Mouse (Mus musculus) CH12.LX (cell line): ENCODE measurements around the gene Magi2.

Experiments used
- CTCF ChIP-seq, 2 experiments: IDR thresholded peaks in 1 of 2; conservative IDR thresholded peaks in 1 of 2; 2 replicates each; pipeline ENCODE4 v1.5.1; 2011 to 2012; ENCODE audit warnings: low read depth in 2 of 2, low read length in 2 of 2, improper control_type of control experiment in 1 of 2, inconsistent platforms in 1 of 2, mild to moderate bottlenecking in 1 of 2, moderate library complexity in 1 of 2
- E2F4 ChIP-seq: IDR thresholded peaks from 2 replicates; pipeline ENCODE4 v1.6.1; 2011; ENCODE audit warnings: low read depth, low read length, improper control_type of control experiment; ENCODE audit not compliant: insufficient replicate concordance
- ELF1 ChIP-seq: IDR thresholded peaks from 2 replicates; pipeline ENCODE4 v1.6.1; 2014; ENCODE audit warnings: low read depth, mild to moderate bottlenecking, inconsistent platforms, low read length, improper control_type of control experiment
- EP300 ChIP-seq: IDR thresholded peaks from 2 replicates; pipeline ENCODE4 v1.6.1; 2011; ENCODE audit warnings: low read length, improper control_type of control experiment
- HCFC1 ChIP-seq: IDR thresholded peaks from 2 replicates; pipeline ENCODE4 v1.6.1; 2012; ENCODE audit warnings: low read depth, mild to moderate bottlenecking, inconsistent platforms, low read length, improper control_type of control experiment
- JUND ChIP-seq: conservative IDR thresholded peaks from 2 replicates; pipeline ENCODE4 v1.6.1; 2011; ENCODE audit warnings: low read depth, low read length, improper control_type of control experiment
- MAX ChIP-seq: IDR thresholded peaks from 2 replicates; pipeline ENCODE4 v1.6.1; 2011; ENCODE audit warnings: low read length, improper control_type of control experiment
- MEF2A ChIP-seq: IDR thresholded peaks from 2 replicates; pipeline ENCODE4 v1.6.1; 2014; ENCODE audit warnings: low read depth, mild to moderate bottlenecking, inconsistent platforms, low read length, improper control_type of control experiment, borderline replicate concordance
- MXI1 ChIP-seq: IDR thresholded peaks from 2 replicates; pipeline ENCODE4 v1.6.1; 2011; ENCODE audit warnings: mild to moderate bottlenecking, low read depth, low read length, improper control_type of control experiment
- POLR2A ChIP-seq: IDR thresholded peaks from 2 replicates; pipeline ENCODE4 v1.6.1; 2011; ENCODE audit warnings: low read depth, mild to moderate bottlenecking, improper control_type of control experiment, low read length
- SMC3 ChIP-seq: IDR thresholded peaks from 2 replicates; pipeline ENCODE4 v1.6.1; 2011; ENCODE audit warnings: low read depth, low read length, improper control_type of control experiment
- TBP ChIP-seq: conservative IDR thresholded peaks from 2 replicates; pipeline ENCODE4 v1.6.1; 2011; ENCODE audit warnings: low read depth, low read length, improper control_type of control experiment
- ZC3H11A ChIP-seq: IDR thresholded peaks from 2 replicates; pipeline ENCODE4 v1.6.1; 2012; ENCODE audit warnings: low read depth, mild to moderate bottlenecking, inconsistent platforms, low read length, improper control_type of control experiment

GRCm38 (mm10) chr5:20362154-20362553, 1135.3 kb downstream of the Magi2 start:
- TF ChIP-seq ZC3H11A (no peak), MEF2A (no peak), CTCF (conservative IDR thresholded peaks at IDR 0.05 in 1 of 2, IDR thresholded peaks at IDR 0.05 in 1 of 2; ENCODE audit: low read depth in 2 of 2, low read length in 2 of 2) (no peak), EP300 (no peak), MAX (no peak), HCFC1 (no peak), POLR2A (no peak), ELF1 (no peak), JUND (no peak), MXI1 (no peak), TBP (no peak), SMC3 (no peak), E2F4 (no peak)
